Mouse (Mus musculus) 3T3-L1 (cell line): ENCODE measurements at regions not wholly inside any gene's neighbourhood (a gene's known extent, or its start where the extent isn't known, plus 50 kb on each side); places are given as distances from the start of the nearest gene placed in this dataset.

ENCODE experiments used
- DNase-seq: peaks from one replicate; pipeline ENCODE4 v3.0.0-alpha.2; 2015; ENCODE audit warnings: low read depth, low spot score

- DNase-seq: peak; percentile 2
These were observed 280.9 kb downstream of the Sgo2b start for GRCm38 (mm10) chr8:63671165-63671564.
